Mouse (Mus musculus): ENCODE data around the gene Pus7l.

DNA sequence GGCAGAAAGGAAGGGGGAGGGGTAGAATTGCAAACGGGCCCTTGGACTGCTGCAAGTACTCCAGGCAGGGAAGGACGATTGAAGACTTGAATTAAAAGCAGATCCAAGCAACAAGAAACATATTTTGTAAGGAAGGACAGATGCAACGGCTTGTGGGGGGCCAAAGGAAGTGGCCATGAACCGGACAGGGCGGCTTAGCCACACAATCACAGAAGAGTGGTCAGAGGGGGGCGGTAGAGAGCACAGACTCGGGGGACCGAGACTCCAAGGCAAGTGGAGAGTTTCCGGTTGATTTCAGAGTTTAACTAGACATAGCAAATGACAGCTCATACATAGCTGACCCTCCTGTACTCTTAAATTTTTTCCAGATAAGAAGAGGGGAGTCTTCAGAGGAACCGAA lies 47.4 kb downstream of the Pus7l start:
- TF ChIP-seq POLR2A (IDR thresholded peaks at IDR 0.05; ENCODE audit: borderline replicate concordance, extremely low read depth, low read depth, low read length) (no peak), CTCF (IDR thresholded peaks at IDR 0.05; ENCODE audit: insufficient read depth, low read length) (no peak)

All from lung, adult 2 months (tissue).